Mouse (Mus musculus) forebrain, embryonic 16.5 days (tissue): Measurements from ENCODE around the gene Tns3. TPM values are rescaled to one million over a fixed set of nuclear protein-coding genes. Genes with fewer than 3 reads are reported as not detected.

Source experiments
- ATAC-seq: fragments of 200-750 bp; cut with Nextera tagmentation; 2 replicates; pipeline ENCODE4 v1.8.0; 2017; ENCODE audit warnings: mild to moderate bottlenecking, moderate library complexity
- H3K27ac ChIP-seq: fragments of 300-500 bp; sonication (generic); 2 replicates; pipeline ENCODE4 v1.5.1; 2014; ENCODE audit warnings: low read length, control low read depth
- H3K27me3 ChIP-seq: fragments of 300-500 bp; sonication (generic); replicated peaks from 2 replicates; pipeline ENCODE4 v1.6.1; 2014; ENCODE audit warnings: low read length; ENCODE audit not compliant: control insufficient read depth, insufficient read depth
- H3K36me3 ChIP-seq: fragments of 300-500 bp; sonication (generic); 2 replicates; pipeline ENCODE4 v1.6.1; 2014; ENCODE audit not compliant: control insufficient read depth, insufficient read depth
- H3K4me1 ChIP-seq: fragments of 300-500 bp; sonication (generic); replicated peaks from 2 replicates; pipeline ENCODE4 v1.6.1; 2014; ENCODE audit warnings: low read length; ENCODE audit not compliant: control insufficient read depth, insufficient read depth
- H3K4me2 ChIP-seq: fragments of 300-500 bp; sonication (generic); 2 replicates; pipeline ENCODE4 v1.6.1; 2014; ENCODE audit warnings: mild to moderate bottlenecking, low read length, control low read depth
- H3K4me3 ChIP-seq: fragments of 300-500 bp; sonication (generic); replicated peaks from 2 replicates; pipeline ENCODE4 v1.5.1; 2014; ENCODE audit warnings: mild to moderate bottlenecking, low read length, control low read depth
- H3K9ac ChIP-seq: fragments of 300-500 bp; sonication (generic); replicated peaks from 2 replicates; pipeline ENCODE4 v1.6.1; 2014; ENCODE audit warnings: low read depth, low read length, control low read depth
- H3K9me3 ChIP-seq: fragments of 300-500 bp; sonication (generic); 2 replicates; pipeline ENCODE4 v1.6.1; 2016; ENCODE audit warnings: low read length; ENCODE audit not compliant: control insufficient read depth
- WGBS: fragments of 180-500 bp; shearing (Covaris S2); extraction: QIAGEN DNeasy Blood & Tissue Kit; methylation state at CpG from one replicate; pipeline ENCODE4 v1.1.7; 2014; 5-methylcytosine and 5-hydroxymethylcytosine counted together
- polyA plus RNA-seq: library from polyadenylated mRNA; unstranded; fragments of >200 nt; fragmentation: Nextera tagmentation; extraction: Ambion mirVana; gene quantifications from 2 replicates; pipeline ENCODE4 v1.2.1, GENCODE M21; 2015

The Tns3 gene
- polyA plus RNA-seq, 1 experiment from 2014 or later: 8.8 TPM

- Histone ChIP-seq H3K4me3 (no peak overlapping the region), H3K36me3 (no peaks in the 10 kb centered on the region), H3K4me2 (no peak overlapping the region), H3K27me3 (no peaks in the 10 kb centered on the region), H3K9ac (no peak overlapping the region), H3K9me3 (no peaks in the 10 kb centered on the region), H3K4me1 (no peaks in the 10 kb centered on the region), H3K27ac (no peak overlapping the region)
- ATAC-seq: no peak
- WGBS: 96% methylated on average over 3 of the region's 3 CpGs
These were observed 71.2 kb downstream of the Tns3 start for GRCm38 (mm10) chr11:8593172-8593571.

GRCm38 (mm10) chr11:8591271-8591670 lies 73.1 kb downstream of the Tns3 start:
- no peak for ATAC-seq
- Histone ChIP-seq H3K4me3 (no peak overlapping the region), H3K27me3 (no peaks in the 10 kb centered on the region), H3K4me2 (no peak overlapping the region), H3K4me1 (peaks cover 6% of the 10 kb centered on the region; the same call in 1 of the 2 replicates), H3K27ac (no peak overlapping the region), H3K9me3 (no peaks in the 10 kb centered on the region), H3K9ac (no peak overlapping the region), H3K36me3 (no peaks in the 10 kb centered on the region)
- 81% methylated on average over 5 of the region's 5 CpGs for WGBS

GRCm38 (mm10) chr11:8589226-8589905 lies 75.0 kb downstream of the Tns3 start:
- ATAC-seq: no peak
- 63% methylated on average over 9 of the region's 9 CpGs for WGBS
- H3K9me3 ChIP-seq: no peaks in the 10 kb centered on the region
- H3K36me3 ChIP-seq: no peaks in the 10 kb centered on the region
- H3K27ac ChIP-seq: no peak overlapping the region
- peaks cover 9% of the 10 kb centered on the region; the same call in 1 of the 2 replicates for H3K4me1 ChIP-seq
- no peak overlapping the region for H3K9ac ChIP-seq
- H3K4me3 ChIP-seq: no peak overlapping the region
- H3K4me2 ChIP-seq: no peak overlapping the region
- no peaks in the 10 kb centered on the region for H3K27me3 ChIP-seq

GRCm38 (mm10) chr11:8587941-8588340 lies 76.4 kb downstream of the Tns3 start:
- Histone ChIP-seq H3K4me2 (no peak overlapping the region), H3K4me1 (peaks cover 9% of the 10 kb centered on the region; the same call in 1 of the 2 replicates), H3K36me3 (no peaks in the 10 kb centered on the region), H3K27ac (no peak overlapping the region), H3K4me3 (no peak overlapping the region), H3K9ac (no peak overlapping the region), H3K27me3 (no peaks in the 10 kb centered on the region), H3K9me3 (no peaks in the 10 kb centered on the region)
- WGBS: 94% methylated on average over 3 of the region's 3 CpGs
- ATAC-seq: no peak

GRCm38 (mm10) chr11:8586996-8587644 lies 77.2 kb downstream of the Tns3 start:
- Histone ChIP-seq H3K4me1 (peaks cover 9% of the 10 kb centered on the region; the same call in 1 of the 2 replicates), H3K4me2 (no peak overlapping the region), H3K27me3 (no peaks in the 10 kb centered on the region), H3K9me3 (no peaks in the 10 kb centered on the region), H3K36me3 (no peaks in the 10 kb centered on the region), H3K27ac (no peak overlapping the region), H3K9ac (no peak overlapping the region), H3K4me3 (no peak overlapping the region)
- ATAC-seq: peak; percentile 49; the same call in 1 of the 2 replicates
- 35% methylated on average over 10 of the region's 10 CpGs for WGBS

- Histone ChIP-seq H3K36me3 (no peaks in the 10 kb centered on the region), H3K9ac (no peak overlapping the region), H3K4me2 (no peak overlapping the region), H3K27ac (no peak overlapping the region), H3K4me1 (peaks cover 9% of the 10 kb centered on the region; the same call in 1 of the 2 replicates), H3K27me3 (no peaks in the 10 kb centered on the region), H3K9me3 (no peaks in the 10 kb centered on the region), H3K4me3 (no peak overlapping the region)
- WGBS: 56% methylated on average over 2 of the region's 2 CpGs
- ATAC-seq: no peak
These were observed 78.0 kb downstream of the Tns3 start for GRCm38 (mm10) chr11:8586374-8586773.

GRCm38 (mm10) chr11:8585686-8586085 lies 78.6 kb downstream of the Tns3 start:
- H3K4me1 ChIP-seq: peaks cover 9% of the 10 kb centered on the region; the same call in 1 of the 2 replicates
- no peaks in the 10 kb centered on the region for H3K9me3 ChIP-seq
- no peak overlapping the region for H3K4me2 ChIP-seq
- WGBS: 32% methylated on average over 3 of the region's 3 CpGs
- no peaks in the 10 kb centered on the region for H3K36me3 ChIP-seq
- no peak overlapping the region for H3K27ac ChIP-seq
- H3K27me3 ChIP-seq: no peaks in the 10 kb centered on the region
- H3K4me3 ChIP-seq: no peak overlapping the region
- no peak overlapping the region for H3K9ac ChIP-seq
- no peak for ATAC-seq

GRCm38 (mm10) chr11:8584925-8585324 lies 79.4 kb downstream of the Tns3 start:
- no peaks in the 10 kb centered on the region for H3K9me3 ChIP-seq
- WGBS: 12% methylated on average over 1 of the region's 1 CpGs
- H3K27ac ChIP-seq: no peak overlapping the region
- no peak overlapping the region for H3K9ac ChIP-seq
- H3K27me3 ChIP-seq: no peaks in the 10 kb centered on the region
- no peak overlapping the region for H3K4me3 ChIP-seq
- H3K4me1 ChIP-seq: peaks cover 9% of the 10 kb centered on the region; the same call in 1 of the 2 replicates
- H3K4me2 ChIP-seq: no peak overlapping the region
- H3K36me3 ChIP-seq: no peaks in the 10 kb centered on the region
- 0 out of 2 replicates have a peak, but pooled peaks have one; percentile 11 for ATAC-seq

GRCm38 (mm10) chr11:8584307-8584706 lies 80.0 kb downstream of the Tns3 start:
- Histone ChIP-seq H3K36me3 (no peaks in the 10 kb centered on the region), H3K9me3 (no peaks in the 10 kb centered on the region), H3K4me3 (no peak overlapping the region), H3K4me1 (peaks cover 9% of the 10 kb centered on the region; the same call in 1 of the 2 replicates), H3K27me3 (no peaks in the 10 kb centered on the region), H3K9ac (no peak overlapping the region), H3K27ac (no peak overlapping the region), H3K4me2 (no peak overlapping the region)
- 41% methylated on average over 2 of the region's 2 CpGs for WGBS
- no peak for ATAC-seq
